Mouse (Mus musculus) hindbrain, embryonic 13.5 days (tissue): ENCODE results near the gene Ccdc40. TPM values are rescaled to one million over a fixed set of nuclear protein-coding genes. Genes with fewer than 3 reads are reported as not detected.
A peak's percentile ranks its signal among the peaks of the same experiment; 100 is the strongest.

Experiments used
- ATAC-seq: fragments of 200-750 bp; cut with Nextera tagmentation; 2 replicates; pipeline ENCODE4 v1.8.0; 2017; ENCODE audit warnings: moderate TSS enrichment; ENCODE audit not compliant: low FRiP score
- H3K27ac ChIP-seq: fragments of 300-500 bp; sonication (generic); 2 replicates; pipeline ENCODE4 v1.5.1; 2015; ENCODE audit warnings: inconsistent platforms, mild to moderate bottlenecking, moderate library complexity
- H3K27me3 ChIP-seq: fragments of 300-500 bp; sonication (generic); 2 replicates; pipeline ENCODE4 v1.6.1; 2015; ENCODE audit warnings: mild to moderate bottlenecking, inconsistent platforms
- H3K36me3 ChIP-seq: fragments of 300-500 bp; sonication (generic); 2 replicates; pipeline ENCODE4 v1.6.1; 2015; ENCODE audit warnings: mild to moderate bottlenecking, inconsistent platforms
- H3K4me1 ChIP-seq: fragments of 300-500 bp; sonication (generic); replicated peaks from 2 replicates; pipeline ENCODE4 v1.6.1; 2015; ENCODE audit warnings: inconsistent platforms
- H3K4me2 ChIP-seq: fragments of 300-500 bp; sonication (generic); 2 replicates; pipeline ENCODE4 v1.6.1; 2015; ENCODE audit warnings: inconsistent platforms, mild to moderate bottlenecking, moderate library complexity
- H3K4me3 ChIP-seq: fragments of 300-500 bp; sonication (generic); 2 replicates; pipeline ENCODE4 v1.5.1; 2015; ENCODE audit warnings: mild to moderate bottlenecking, inconsistent platforms
- H3K9ac ChIP-seq: fragments of 300-500 bp; sonication (generic); 2 replicates; pipeline ENCODE4 v1.6.1; 2015; ENCODE audit warnings: mild to moderate bottlenecking, inconsistent platforms
- H3K9me3 ChIP-seq: fragments of 300-500 bp; sonication (generic); 2 replicates; pipeline ENCODE4 v1.6.1; 2016; ENCODE audit warnings: inconsistent platforms
- WGBS: fragments of 180-500 bp; shearing (Covaris S2); methylation state at CpG from one replicate; pipeline ENCODE4 v1.1.7; 2015; 5-methylcytosine and 5-hydroxymethylcytosine counted together
- polyA plus RNA-seq: library from polyadenylated mRNA; unstranded; fragments of >200 nt; fragmentation: Nextera tagmentation; extraction: Ambion mirVana; gene quantifications from 2 replicates; pipeline ENCODE4 v1.2.1, GENCODE M21; 2015

Gene Ccdc40
- polyA plus RNA-seq, 1 experiment from 2014 or later = 14.6 TPM

DNA sequence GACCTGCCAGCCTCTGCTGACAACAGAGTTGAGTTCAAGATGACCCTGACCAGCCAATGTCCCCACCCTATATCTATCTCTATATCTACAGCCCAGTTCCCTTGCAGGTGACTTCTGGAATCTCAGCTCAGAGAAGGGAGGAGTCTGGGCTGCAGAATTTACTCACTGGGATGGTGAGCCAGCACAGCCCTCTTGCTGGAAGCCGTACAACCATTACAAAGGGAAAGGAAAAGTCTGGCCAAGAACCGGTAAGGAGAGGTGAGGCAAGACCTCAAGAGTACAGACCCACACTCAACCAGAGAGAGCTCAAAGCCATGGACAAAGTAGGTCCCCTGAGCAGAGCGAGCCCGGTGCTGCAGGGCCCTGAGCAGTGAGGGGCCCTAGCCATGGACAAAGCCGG, 36.2 kb upstream of the Ccdc40 start:
- no peak overlapping the region for H3K4me3 ChIP-seq
- H3K4me1 ChIP-seq = peaks cover 50% of the 10 kb centered on the region
- H3K27ac ChIP-seq = no peak overlapping the region
- no peaks in the 10 kb centered on the region for H3K9me3 ChIP-seq
- H3K36me3 ChIP-seq = 0 out of 2 replicates have a peak, but pooled peaks cover 2% of the 10 kb centered on the region
- no peaks in the 10 kb centered on the region for H3K27me3 ChIP-seq
- WGBS = 90% methylated on average over 5 of the region's 5 CpGs
- no peak for ATAC-seq
- H3K9ac ChIP-seq = no peak overlapping the region
- no peak overlapping the region for H3K4me2 ChIP-seq

DNA sequence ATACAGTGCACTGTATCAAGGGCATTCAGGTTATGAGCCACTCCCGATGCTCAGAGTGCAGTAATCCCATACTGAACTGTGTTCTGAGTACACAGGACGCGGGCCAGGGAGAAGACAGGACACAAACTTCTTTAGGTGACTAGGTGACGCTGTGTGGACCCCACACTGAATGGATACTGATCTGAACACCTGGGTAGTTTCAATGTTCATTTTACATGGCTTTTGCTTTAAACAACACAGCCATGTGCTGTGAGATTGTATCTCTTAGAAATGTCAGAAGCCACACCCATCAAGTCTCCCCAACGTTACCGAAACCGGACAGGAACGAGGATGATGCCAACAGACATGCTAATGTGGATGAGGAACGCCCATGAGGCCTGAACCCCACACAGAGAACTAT, 35.8 kb upstream of the Ccdc40 start:
- Histone ChIP-seq H3K27me3 (no peaks in the 10 kb centered on the region), H3K9ac (no peak overlapping the region), H3K9me3 (no peaks in the 10 kb centered on the region), H3K4me3 (no peak overlapping the region), H3K4me2 (no peak overlapping the region), H3K4me1 (peaks cover 46% of the 10 kb centered on the region), H3K36me3 (0 out of 2 replicates have a peak, but pooled peaks cover 5% of the 10 kb centered on the region), H3K27ac (no peak overlapping the region)
- WGBS = 87% methylated on average over 9 of the region's 9 CpGs
- no peak for ATAC-seq

DNA sequence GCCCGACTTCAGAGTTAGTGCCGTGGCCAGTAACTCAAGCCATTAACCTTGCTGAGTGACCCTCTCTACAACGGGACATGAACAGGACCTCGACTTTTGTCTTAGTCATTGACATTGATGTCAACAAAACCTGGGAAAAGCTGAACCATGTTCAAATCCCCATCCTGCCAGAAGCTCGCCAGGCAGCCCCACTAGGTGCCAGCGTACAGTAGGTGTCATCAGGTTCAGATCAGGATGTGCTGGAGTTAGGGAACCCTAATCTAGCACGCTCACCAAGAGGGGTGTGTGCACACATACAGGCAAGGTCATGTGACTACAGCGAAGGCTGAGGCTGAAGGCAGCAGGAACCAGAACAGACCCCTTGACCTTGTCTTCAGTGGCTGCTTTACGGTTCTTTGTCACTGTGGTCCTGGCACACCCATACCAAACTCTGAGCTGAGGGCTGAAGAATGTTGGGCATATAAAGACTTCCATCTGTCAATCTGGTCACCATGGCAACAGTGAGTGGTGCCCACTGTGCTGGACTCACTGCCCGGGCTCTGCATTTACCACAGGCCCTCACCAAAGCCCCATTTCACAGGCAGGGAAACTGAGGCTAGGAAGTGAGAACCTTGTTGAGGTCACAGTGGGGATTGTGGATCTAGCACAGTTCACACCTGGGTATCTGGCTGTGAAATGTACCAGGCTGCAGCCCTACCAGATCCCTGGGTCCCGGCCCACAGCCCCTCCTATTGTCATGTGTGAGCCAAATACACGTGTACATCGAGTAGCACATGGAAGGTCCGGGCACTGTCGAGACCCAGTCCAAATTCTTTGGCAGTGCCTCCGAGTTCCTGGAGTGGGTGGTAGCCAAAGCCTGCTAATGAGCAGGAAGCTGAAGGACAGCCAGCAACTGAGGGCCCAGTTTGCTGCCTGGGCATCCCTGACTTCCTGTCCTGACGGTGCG, 30.5 kb upstream of the Ccdc40 start:
- Histone ChIP-seq H3K9me3 (no peaks in the 10 kb centered on the region), H3K9ac (no peak overlapping the region), H3K4me1 (peaks cover 25% of the 10 kb centered on the region), H3K27ac (0 out of 2 replicates have a peak overlapping the region, but pooled peaks have one; percentile 48), H3K4me2 (no peak overlapping the region), H3K36me3 (peaks cover 25% of the 10 kb centered on the region; the same call in 1 of the 2 replicates), H3K4me3 (no peak overlapping the region), H3K27me3 (no peaks in the 10 kb centered on the region)
- 82% methylated on average over 18 of the region's 18 CpGs for WGBS
- peak; percentile 16; the same call in 1 of the 2 replicates for ATAC-seq

DNA sequence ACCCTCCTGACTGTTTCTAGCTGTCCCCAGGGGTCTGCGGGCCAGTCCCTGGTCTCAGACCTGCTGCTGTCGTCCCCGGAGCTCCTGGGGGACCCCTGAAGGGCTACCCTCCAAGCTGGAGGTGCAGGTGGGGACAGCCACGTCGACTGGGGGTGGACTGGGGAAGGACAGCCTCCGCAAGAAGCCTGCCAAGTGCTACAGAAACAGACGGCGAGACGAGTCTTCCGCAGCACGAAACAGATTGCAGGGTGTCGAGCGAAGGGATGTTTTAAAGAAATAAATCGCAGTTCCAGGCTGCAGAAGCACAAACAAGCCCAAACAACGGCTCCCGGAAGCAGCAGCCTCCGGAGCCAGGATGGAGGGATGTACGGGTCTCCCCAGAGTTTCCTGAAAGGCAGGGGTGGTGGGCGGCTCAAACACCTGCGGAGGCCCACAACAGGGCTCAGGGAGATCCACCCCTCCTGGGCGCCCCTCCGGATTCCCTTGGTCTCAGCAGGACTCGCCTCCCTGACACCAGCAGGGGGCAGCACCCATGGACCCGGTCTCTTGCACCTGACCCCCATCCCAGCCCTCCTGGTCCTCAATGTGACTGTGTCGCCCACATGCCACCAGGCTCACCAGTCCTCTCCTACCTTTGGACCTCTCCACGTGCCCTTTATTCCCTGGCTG, 29.7 kb upstream of the Ccdc40 start:
- H3K9me3 ChIP-seq = no peaks in the 10 kb centered on the region
- peak overlapping the region; percentile 48; the same call in 1 of the 2 replicates for H3K27ac ChIP-seq
- peaks cover 25% of the 10 kb centered on the region for H3K4me1 ChIP-seq
- ATAC-seq = no peak
- H3K9ac ChIP-seq = no peak overlapping the region; the same call in 1 of the 2 replicates
- no peak overlapping the region for H3K4me3 ChIP-seq
- peaks cover 25% of the 10 kb centered on the region; the same call in 1 of the 2 replicates for H3K36me3 ChIP-seq
- WGBS = 63% methylated on average over 26 of the region's 26 CpGs
- H3K27me3 ChIP-seq = no peaks in the 10 kb centered on the region
- H3K4me2 ChIP-seq = no peak overlapping the region

DNA sequence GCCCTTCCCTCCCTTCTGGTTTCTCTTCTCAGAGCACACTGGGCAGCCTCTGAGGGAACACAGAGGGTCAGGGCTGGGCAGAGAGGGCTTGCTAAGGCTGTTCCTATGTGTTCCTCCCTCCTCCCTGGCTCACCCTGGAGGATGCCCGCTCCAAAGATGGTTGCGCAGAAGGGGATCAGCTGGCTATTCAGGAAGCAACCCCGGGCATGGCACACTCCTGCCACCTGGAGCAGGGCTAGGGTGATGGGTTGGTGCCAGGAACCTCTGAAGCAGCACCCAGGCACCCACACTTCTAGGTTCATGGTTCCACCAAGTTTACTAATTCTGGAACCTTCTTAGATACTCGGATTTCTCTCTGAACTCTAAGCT, 29.2 kb upstream of the Ccdc40 start:
- Histone ChIP-seq H3K4me1 (peaks cover 25% of the 10 kb centered on the region), H3K36me3 (peaks cover 29% of the 10 kb centered on the region; the same call in 1 of the 2 replicates), H3K27me3 (no peaks in the 10 kb centered on the region), H3K9ac (no peak overlapping the region), H3K27ac (no peak overlapping the region), H3K9me3 (no peaks in the 10 kb centered on the region), H3K4me2 (no peak overlapping the region), H3K4me3 (no peak overlapping the region)
- ATAC-seq = no peak
- WGBS = 85% methylated on average over 4 of the region's 4 CpGs

DNA sequence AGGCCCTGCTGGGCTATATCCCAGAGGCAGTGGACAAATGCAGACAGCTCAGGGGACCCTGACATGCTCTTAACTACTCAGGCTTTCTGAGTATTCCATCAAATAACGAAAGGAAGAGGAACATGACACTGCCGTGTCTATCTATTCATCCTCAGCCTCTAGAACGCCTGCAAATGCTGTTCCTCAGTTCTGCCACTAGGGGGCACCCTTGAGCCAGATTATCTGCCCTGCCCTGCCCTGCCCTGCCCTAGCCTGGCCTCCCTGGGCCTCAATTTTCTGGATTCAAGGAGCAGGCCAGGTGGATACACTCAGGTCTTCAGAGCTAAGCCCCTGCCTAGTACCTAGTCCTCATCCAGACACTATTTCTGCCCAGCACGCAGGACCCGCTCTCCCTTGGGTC, 24.9 kb upstream of the Ccdc40 start:
- peaks cover 20% of the 10 kb centered on the region for H3K4me1 ChIP-seq
- no peak overlapping the region for H3K9ac ChIP-seq
- no peak overlapping the region for H3K4me3 ChIP-seq
- 43% methylated on average over 5 of the region's 5 CpGs for WGBS
- no peak overlapping the region for H3K27ac ChIP-seq
- peaks cover 52% of the 10 kb centered on the region for H3K36me3 ChIP-seq
- no peak for ATAC-seq
- H3K9me3 ChIP-seq = no peaks in the 10 kb centered on the region
- no peaks in the 10 kb centered on the region for H3K27me3 ChIP-seq
- H3K4me2 ChIP-seq = no peak overlapping the region

DNA sequence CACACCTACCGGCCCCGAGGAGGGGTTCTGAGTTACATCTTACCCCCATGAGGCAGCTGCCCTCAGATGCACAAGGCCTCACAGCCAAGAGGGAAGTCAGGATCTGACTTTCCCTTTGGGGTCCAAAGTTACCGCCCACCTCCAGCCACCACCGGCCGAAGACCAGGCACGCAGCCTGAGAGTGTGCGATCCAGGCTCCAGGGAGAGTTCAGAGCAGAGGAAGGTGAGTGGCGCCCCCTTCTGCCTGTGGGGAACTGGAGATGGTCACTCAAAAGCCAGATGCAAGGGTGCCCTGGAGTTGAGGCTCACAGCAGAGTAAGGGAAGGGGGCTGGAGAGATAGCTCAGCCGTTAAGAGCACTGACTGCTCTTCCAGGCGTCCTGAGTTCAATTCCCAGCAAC, 22.6 kb upstream of the Ccdc40 start:
- no peak for ATAC-seq
- H3K27ac ChIP-seq = no peak overlapping the region
- H3K9me3 ChIP-seq = no peaks in the 10 kb centered on the region
- no peak overlapping the region for H3K4me3 ChIP-seq
- H3K27me3 ChIP-seq = no peaks in the 10 kb centered on the region
- 86% methylated on average over 10 of the region's 10 CpGs for WGBS
- no peak overlapping the region for H3K4me2 ChIP-seq
- H3K4me1 ChIP-seq = peaks cover 35% of the 10 kb centered on the region
- no peak overlapping the region for H3K9ac ChIP-seq
- H3K36me3 ChIP-seq = peaks cover 56% of the 10 kb centered on the region

DNA sequence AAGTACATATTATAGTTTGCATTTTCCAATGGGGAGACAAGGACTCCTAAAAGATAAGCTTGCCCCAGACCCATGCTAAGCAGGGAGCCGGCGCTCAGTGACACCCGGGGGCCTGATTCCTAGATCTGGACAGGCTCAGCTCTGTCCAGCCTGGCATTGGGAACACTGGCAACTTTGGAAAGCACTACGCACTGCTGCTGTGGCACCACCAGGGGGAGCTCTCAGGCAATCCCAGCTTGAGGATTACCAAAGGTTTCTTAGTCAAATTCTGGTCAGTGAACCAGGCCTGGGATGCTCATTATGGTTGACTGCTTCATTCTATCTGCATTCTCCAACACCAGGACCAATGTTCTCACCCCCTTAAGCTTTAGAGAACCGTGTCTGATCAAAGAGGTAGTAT, 21.8 kb upstream of the Ccdc40 start:
- Histone ChIP-seq H3K9me3 (no peaks in the 10 kb centered on the region), H3K9ac (no peak overlapping the region), H3K4me3 (no peak overlapping the region), H3K36me3 (peaks cover 55% of the 10 kb centered on the region), H3K27me3 (no peaks in the 10 kb centered on the region), H3K4me1 (peaks cover 39% of the 10 kb centered on the region), H3K4me2 (no peak overlapping the region), H3K27ac (no peak overlapping the region)
- no peak for ATAC-seq
- WGBS = 31% methylated on average over 5 of the region's 5 CpGs

DNA sequence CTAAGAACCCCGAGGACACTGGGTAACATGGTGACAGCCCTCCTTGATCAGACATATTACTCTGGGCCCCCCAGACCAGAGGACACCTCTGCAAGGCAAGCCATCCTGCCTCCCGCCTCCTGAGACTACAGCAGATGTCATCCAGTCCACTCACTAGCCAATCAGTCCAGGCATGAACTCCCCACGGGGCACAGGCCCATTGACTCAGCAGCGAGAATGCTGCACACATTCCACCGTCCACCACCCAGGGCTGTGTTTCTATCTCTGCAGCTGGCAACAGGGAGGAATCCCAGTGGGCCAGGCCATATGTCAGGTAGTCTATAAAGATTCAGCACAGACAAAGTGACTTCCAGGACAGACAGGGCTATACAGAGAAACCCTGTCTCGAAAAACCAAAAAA, 20.4 kb upstream of the Ccdc40 start:
- no peak overlapping the region for H3K4me3 ChIP-seq

DNA sequence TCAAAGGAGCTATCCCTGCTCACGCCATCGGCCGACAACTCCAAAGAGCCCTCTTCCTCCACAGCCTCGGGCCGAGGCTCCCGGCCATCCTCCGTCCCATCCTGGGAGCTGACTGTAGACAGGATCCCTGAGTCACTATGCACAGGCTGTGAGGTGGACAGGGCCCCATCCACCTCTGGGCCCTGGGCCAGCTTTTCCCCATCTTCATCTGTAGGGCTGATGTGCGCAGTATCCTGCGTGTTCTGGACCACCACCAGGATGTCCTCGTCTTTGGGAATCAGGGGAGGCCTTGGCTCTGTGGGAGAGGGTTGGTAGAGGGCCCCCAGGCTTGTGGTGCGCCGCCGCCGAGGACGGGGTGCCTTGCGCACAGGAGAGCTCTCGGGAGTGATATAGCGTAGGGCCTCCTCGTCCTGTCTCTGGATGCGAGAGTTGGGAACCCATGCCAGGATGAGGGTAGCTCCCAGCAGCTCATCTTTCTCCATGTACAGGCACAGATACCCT, 19.5 kb upstream of the Ccdc40 start:
- ATAC-seq = no peak
- 95% methylated on average over 20 of the region's 20 CpGs for WGBS
- H3K4me1 ChIP-seq = peaks cover 47% of the 10 kb centered on the region
- peak overlapping the region; percentile 65 for H3K27ac ChIP-seq
- H3K9ac ChIP-seq = no peak overlapping the region
- no peak overlapping the region for H3K4me3 ChIP-seq
- no peaks in the 10 kb centered on the region for H3K27me3 ChIP-seq
- H3K36me3 ChIP-seq = peaks cover 50% of the 10 kb centered on the region
- no peak overlapping the region for H3K4me2 ChIP-seq
- no peaks in the 10 kb centered on the region for H3K9me3 ChIP-seq

More for the DNA sequence above, 20.4 kb upstream of the Ccdc40 start:
- H3K36me3 ChIP-seq = peaks cover 52% of the 10 kb centered on the region
- no peak overlapping the region for H3K9ac ChIP-seq
- H3K4me2 ChIP-seq = no peak overlapping the region
- WGBS = 56% methylated on average over 6 of the region's 6 CpGs
- H3K9me3 ChIP-seq = no peaks in the 10 kb centered on the region
- H3K4me1 ChIP-seq = peaks cover 37% of the 10 kb centered on the region
- H3K27me3 ChIP-seq = no peaks in the 10 kb centered on the region
- H3K27ac ChIP-seq = peak overlapping the region; percentile 55
- no peak for ATAC-seq

DNA sequence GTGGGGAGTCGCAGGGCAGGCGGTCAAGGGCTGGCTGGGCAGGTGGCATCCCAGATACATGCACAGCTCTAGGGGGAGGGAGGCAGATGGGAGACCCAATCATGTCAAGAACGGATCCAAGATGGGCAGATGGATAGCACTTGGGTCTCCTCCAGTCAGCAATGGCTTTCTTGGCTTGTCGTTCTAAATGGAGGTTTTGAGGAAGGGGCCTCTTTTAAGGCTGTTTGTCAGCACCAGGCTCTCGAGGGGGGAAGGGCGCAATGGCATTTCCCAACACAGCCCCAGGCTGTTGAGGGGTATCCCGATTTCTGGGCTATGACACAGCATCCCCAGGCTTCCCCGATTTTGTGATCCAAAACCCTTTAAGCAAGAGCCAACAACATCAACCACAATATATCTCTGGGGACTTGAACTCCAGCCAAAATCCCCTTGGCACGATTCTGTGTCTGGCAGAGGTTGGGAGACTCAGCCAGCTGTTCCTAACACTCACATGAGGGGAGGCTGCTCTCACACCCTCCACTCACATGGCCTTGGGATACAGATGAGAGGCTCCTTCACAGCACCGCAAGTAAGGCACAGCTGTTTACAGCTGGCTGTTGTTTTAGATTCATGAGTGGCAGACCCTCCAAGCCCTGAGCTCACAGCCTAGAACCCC, 18.9 kb upstream of the Ccdc40 start:
- Histone ChIP-seq H3K9ac (no peak overlapping the region), H3K4me3 (no peak overlapping the region), H3K27me3 (no peaks in the 10 kb centered on the region), H3K27ac (peak overlapping the region; percentile 65), H3K4me1 (peaks cover 53% of the 10 kb centered on the region), H3K4me2 (no peak overlapping the region), H3K9me3 (no peaks in the 10 kb centered on the region), H3K36me3 (peaks cover 47% of the 10 kb centered on the region)
- no peak for ATAC-seq
- WGBS = 73% methylated on average over 10 of the region's 10 CpGs
